Mouse (Mus musculus): Measurements from ENCODE around the gene Pfkfb4.

Gene Pfkfb4

GRCm38 (mm10) chr9:109038086-109038895, 46.7 kb downstream of the Pfkfb4 start, which contains the start of gene Shisa5:
TSS of gene Shisa5 (plus strand) at chr9:109038565.
- DNase-seq (ENCODE audit: low spot score): no peak

- no peak for DNase-seq (ENCODE audit: low spot score)
These were observed 47.4 kb downstream of the Pfkfb4 start for GRCm38 (mm10) chr9:109038901-109039364.

GRCm38 (mm10) chr9:109039681-109040080, 48.1 kb downstream of the Pfkfb4 start:
- no peak for DNase-seq (ENCODE audit: low spot score)

GRCm38 (mm10) chr9:109040216-109040615, 48.6 kb downstream of the Pfkfb4 start:
- no peak for DNase-seq (ENCODE audit: low spot score)

- no peak for DNase-seq (ENCODE audit: low spot score)
These were observed 49.3 kb downstream of the Pfkfb4 start for GRCm38 (mm10) chr9:109040906-109041305.

GRCm38 (mm10) chr9:109041351-109041750, 49.8 kb downstream of the Pfkfb4 start:
- no peak for DNase-seq (ENCODE audit: low spot score)

- no peak for DNase-seq (ENCODE audit: low spot score)
These were observed 54.7 kb downstream of the Pfkfb4 start for GRCm38 (mm10) chr9:109046306-109046705.

- no peak for DNase-seq (ENCODE audit: low spot score)
These were observed 57.7 kb downstream of the Pfkfb4 start for GRCm38 (mm10) chr9:109049316-109049715.

GRCm38 (mm10) chr9:109049996-109050673, 58.6 kb downstream of the Pfkfb4 start:
- DNase-seq (ENCODE audit: low spot score): no peak

GRCm38 (mm10) chr9:109050674-109050997, 59.1 kb downstream of the Pfkfb4 start:
- DNase-seq (ENCODE audit: low spot score): no peak

- DNase-seq (ENCODE audit: low spot score): no peak
These were observed 59.5 kb downstream of the Pfkfb4 start for GRCm38 (mm10) chr9:109051011-109051501.

- DNase-seq (ENCODE audit: low spot score): no peak
These were observed 60.3 kb downstream of the Pfkfb4 start for GRCm38 (mm10) chr9:109051651-109052489.

GRCm38 (mm10) chr9:109052490-109053260, 61.1 kb downstream of the Pfkfb4 start:
- DNase-seq (ENCODE audit: low spot score): no peak

- DNase-seq (ENCODE audit: low spot score): no peak
These were observed 61.8 kb downstream of the Pfkfb4 start for GRCm38 (mm10) chr9:109053366-109053765.

GRCm38 (mm10) chr9:109053851-109054250, 62.3 kb downstream of the Pfkfb4 start:
- no peak for DNase-seq (ENCODE audit: low spot score)

GRCm38 (mm10) chr9:109054712-109055111, 63.1 kb downstream of the Pfkfb4 start:
- peak; percentile 64 for DNase-seq (ENCODE audit: low spot score)

GRCm38 (mm10) chr9:109055271-109056030, 63.9 kb downstream of the Pfkfb4 start:
- DNase-seq (ENCODE audit: low spot score): no peak

- no peak for DNase-seq (ENCODE audit: low spot score)
These were observed 64.6 kb downstream of the Pfkfb4 start for GRCm38 (mm10) chr9:109056081-109056690.

- DNase-seq (ENCODE audit: low spot score): no peak
These were observed 65.3 kb downstream of the Pfkfb4 start for GRCm38 (mm10) chr9:109056916-109057315.

GRCm38 (mm10) chr9:109057543-109057942, 66.0 kb downstream of the Pfkfb4 start:
- no peak for DNase-seq (ENCODE audit: low spot score)

All from left cerebral cortex, adult 11 months (tissue).